Mouse (Mus musculus) neural tube, embryonic 13.5 days (tissue): ENCODE data around the gene Dgat2l6. TPM values are rescaled to one million over a fixed set of nuclear protein-coding genes. Genes with fewer than 3 reads are reported as not detected.
A peak's percentile ranks its signal among the peaks of the same experiment; 100 is the strongest.

ENCODE experiments used
- ATAC-seq: fragments of 200-750 bp; cut with Nextera tagmentation; 2 replicates; pipeline ENCODE4 v1.8.0; 2017; ENCODE audit warnings: low read depth, mild to moderate bottlenecking, moderate TSS enrichment, moderate library complexity
- H3K27ac ChIP-seq: fragments of 300-500 bp; sonication (generic); replicated peaks from 2 replicates; pipeline ENCODE4 v1.5.1; 2015; ENCODE audit warnings: moderate library complexity, mild to moderate bottlenecking, inconsistent platforms
- H3K27me3 ChIP-seq: fragments of 300-500 bp; sonication (generic); 2 replicates; pipeline ENCODE4 v1.6.1; 2015; ENCODE audit warnings: mild to moderate bottlenecking, inconsistent platforms
- H3K36me3 ChIP-seq: fragments of 300-500 bp; sonication (generic); 2 replicates; pipeline ENCODE4 v1.6.1; 2015; ENCODE audit warnings: mild to moderate bottlenecking, inconsistent platforms
- H3K4me1 ChIP-seq: fragments of 300-500 bp; sonication (generic); replicated peaks from 2 replicates; pipeline ENCODE4 v1.6.1; 2015; ENCODE audit warnings: inconsistent platforms
- H3K4me2 ChIP-seq: fragments of 300-500 bp; sonication (generic); 2 replicates; pipeline ENCODE4 v1.6.1; 2015; ENCODE audit warnings: inconsistent platforms, mild to moderate bottlenecking, moderate library complexity
- H3K4me3 ChIP-seq: fragments of 300-500 bp; sonication (generic); 2 replicates; pipeline ENCODE4 v1.5.1; 2015; ENCODE audit warnings: mild to moderate bottlenecking, inconsistent platforms
- H3K9ac ChIP-seq: fragments of 300-500 bp; sonication (generic); 2 replicates; pipeline ENCODE4 v1.6.1; 2015; ENCODE audit warnings: moderate library complexity, mild to moderate bottlenecking, inconsistent platforms
- H3K9me3 ChIP-seq: fragments of 300-500 bp; sonication (generic); 2 replicates; pipeline ENCODE4 v1.6.1; 2016; ENCODE audit warnings: inconsistent platforms
- WGBS: fragments of 180-500 bp; shearing (Covaris S2); methylation state at CpG from one replicate; pipeline ENCODE4 v1.1.7; 2015; 5-methylcytosine and 5-hydroxymethylcytosine counted together
- polyA plus RNA-seq: library from polyadenylated mRNA; unstranded; fragments of >200 nt; fragmentation: Nextera tagmentation; extraction: Ambion mirVana; gene quantifications from 2 replicates; pipeline ENCODE4 v1.2.1, GENCODE M21; 2015

Dgat2l6 gene
- not detected in 2 replicates for polyA plus RNA-seq

DNA sequence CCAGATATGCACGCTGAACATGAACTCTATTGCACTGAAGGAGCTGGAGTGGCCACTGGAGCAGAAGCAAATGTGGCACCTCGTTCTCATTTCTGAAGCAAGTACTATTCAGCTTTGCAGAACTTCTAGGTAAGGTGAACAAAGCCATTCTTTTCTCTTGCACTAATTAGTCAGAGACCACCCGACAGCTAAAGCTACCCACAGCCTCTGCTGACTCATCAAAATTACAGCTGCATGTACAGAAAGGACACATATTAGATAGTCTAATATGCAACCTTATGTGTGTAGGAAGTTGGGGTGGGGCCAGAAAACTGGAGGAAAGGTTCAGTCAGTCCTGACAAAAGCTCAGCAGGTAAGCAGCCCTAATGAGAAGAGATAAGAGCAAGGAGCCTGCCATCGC is at the start of gene Dgat2l6:
TSS of gene Dgat2l6 (plus strand) at position 368 of the 400 bp plus-strand sequence.
- no peak for ATAC-seq
- Histone ChIP-seq H3K4me1 (no peaks in the 10 kb centered on the region), H3K9me3 (no peaks in the 10 kb centered on the region), H3K4me2 (no peak within 1 kb of the TSS), H3K9ac (no peak within 1 kb of the TSS), H3K36me3 (no peaks in the 10 kb centered on the region), H3K27me3 (peaks cover 4% of the 10 kb centered on the region), H3K27ac (no peak within 1 kb of the TSS), H3K4me3 (no peak within 1 kb of the TSS)
- WGBS, result 89% methylated on average over 4 of the region's 4 CpGs

DNA sequence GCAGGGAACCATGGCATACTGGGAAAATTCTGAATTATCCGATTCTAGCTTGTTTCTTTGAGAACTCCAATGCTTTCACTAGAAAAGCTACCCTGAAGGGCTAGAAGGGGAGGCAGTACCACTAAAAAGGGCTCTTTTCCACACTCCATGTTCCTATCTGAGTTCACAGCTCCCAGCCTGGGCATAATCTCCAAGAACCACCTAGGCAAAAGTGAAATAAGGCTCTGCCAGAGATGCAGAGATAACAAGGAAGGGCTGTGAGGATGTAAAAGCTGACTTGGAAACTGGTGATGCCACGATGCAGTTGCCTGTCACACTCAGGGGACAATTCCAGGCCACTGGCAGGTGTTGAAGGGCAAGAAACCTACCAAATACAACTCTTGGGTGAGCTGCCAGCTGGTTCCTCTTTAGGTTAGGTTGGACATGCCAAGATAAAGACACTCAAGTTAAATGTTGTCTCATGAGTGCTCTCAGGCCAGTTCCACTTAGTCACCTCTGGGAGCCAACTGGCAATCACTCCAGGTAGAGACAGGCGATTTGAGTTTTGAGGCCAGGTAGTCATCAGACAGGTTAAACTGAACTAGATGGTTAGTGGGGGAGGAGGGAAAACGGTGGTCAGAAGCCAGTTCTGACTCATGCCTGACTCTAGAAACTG is 48.9 kb upstream of the Dgat2l6 start:
- no peak overlapping the region for H3K27ac ChIP-seq
- peaks cover 27% of the 10 kb centered on the region for H3K27me3 ChIP-seq
- no peaks in the 10 kb centered on the region for H3K9me3 ChIP-seq
- H3K4me2 ChIP-seq, result no peak overlapping the region
- H3K36me3 ChIP-seq, result no peaks in the 10 kb centered on the region
- WGBS, result 69% methylated on average over 4 of the region's 4 CpGs
- H3K4me1 ChIP-seq, result no peaks in the 10 kb centered on the region
- ATAC-seq, result no peak
- H3K4me3 ChIP-seq, result no peak overlapping the region
- no peak overlapping the region for H3K9ac ChIP-seq

DNA sequence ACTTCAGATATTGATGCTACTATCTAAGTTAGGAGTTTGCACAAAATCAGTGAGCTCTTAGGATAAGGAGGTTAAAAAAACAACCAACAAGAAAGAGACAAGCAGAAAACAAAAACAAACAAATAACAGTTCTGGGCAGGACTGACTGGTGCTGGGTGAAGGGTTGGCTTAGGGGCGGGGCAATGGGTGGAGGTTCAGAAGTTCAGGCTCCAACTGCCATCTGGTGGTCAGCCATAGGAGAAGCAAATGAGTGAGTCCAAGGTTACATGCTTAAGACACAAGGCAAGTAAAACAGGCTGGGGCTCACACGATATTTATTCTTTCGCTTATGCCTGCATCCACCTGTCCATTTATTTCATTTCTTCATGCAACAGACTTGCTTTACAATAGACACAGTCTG is 44.3 kb upstream of the Dgat2l6 start:
- 41% methylated on average over 3 of the region's 3 CpGs for WGBS

DNA sequence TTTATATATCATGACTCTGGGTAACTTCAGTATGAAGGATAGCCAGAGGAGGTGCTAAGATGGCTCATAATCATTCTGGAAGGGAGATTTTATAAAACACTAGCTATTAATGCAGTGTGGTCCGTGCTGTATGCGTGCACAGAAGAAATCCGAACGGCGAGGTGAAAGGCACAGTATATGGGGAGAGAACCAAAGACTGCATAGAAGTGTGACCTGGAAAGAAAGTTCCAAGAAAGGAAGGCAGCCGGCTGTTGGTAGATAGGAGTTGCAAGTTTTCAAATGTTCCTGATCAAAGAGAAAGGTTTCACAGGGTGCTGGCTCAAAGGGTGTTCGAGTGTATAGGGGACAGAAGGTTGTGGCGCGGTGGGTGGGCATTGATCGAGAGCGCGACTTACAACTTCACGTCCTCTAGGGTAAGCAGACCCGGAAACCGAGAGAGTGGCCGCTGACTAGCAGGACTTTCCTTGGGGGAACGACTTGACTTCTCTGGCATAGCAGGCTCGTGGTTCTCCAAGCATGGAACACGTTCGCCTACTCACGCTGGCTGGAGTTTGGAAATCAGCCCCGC is 31.1 kb upstream of the Dgat2l6 start:
- no peak overlapping the region for H3K9ac ChIP-seq
- peak overlapping the region; percentile 62 for H3K4me3 ChIP-seq
- no peaks in the 10 kb centered on the region for H3K9me3 ChIP-seq
- H3K27me3 ChIP-seq, result peaks cover 22% of the 10 kb centered on the region; the same call in 1 of the 2 replicates
- no peak overlapping the region for H3K27ac ChIP-seq
- WGBS, result 15% methylated on average over 22 of the region's 22 CpGs
- H3K36me3 ChIP-seq, result peaks cover 4% of the 10 kb centered on the region; the same call in 1 of the 2 replicates
- peak; percentile 81 for ATAC-seq
- peak overlapping the region; percentile 68 for H3K4me2 ChIP-seq
- peaks cover 10% of the 10 kb centered on the region for H3K4me1 ChIP-seq

More for the DNA sequence above, 44.3 kb upstream of the Dgat2l6 start:
- no peak overlapping the region for H3K9ac ChIP-seq
- H3K4me2 ChIP-seq, result no peak overlapping the region
- H3K27me3 ChIP-seq, result peaks cover 13% of the 10 kb centered on the region; the same call in 1 of the 2 replicates
- no peak overlapping the region for H3K27ac ChIP-seq
- no peaks in the 10 kb centered on the region for H3K36me3 ChIP-seq
- no peaks in the 10 kb centered on the region for H3K4me1 ChIP-seq
- no peak overlapping the region for H3K4me3 ChIP-seq
- ATAC-seq, result peak; percentile 84; the same call in 1 of the 2 replicates
- no peaks in the 10 kb centered on the region for H3K9me3 ChIP-seq

DNA sequence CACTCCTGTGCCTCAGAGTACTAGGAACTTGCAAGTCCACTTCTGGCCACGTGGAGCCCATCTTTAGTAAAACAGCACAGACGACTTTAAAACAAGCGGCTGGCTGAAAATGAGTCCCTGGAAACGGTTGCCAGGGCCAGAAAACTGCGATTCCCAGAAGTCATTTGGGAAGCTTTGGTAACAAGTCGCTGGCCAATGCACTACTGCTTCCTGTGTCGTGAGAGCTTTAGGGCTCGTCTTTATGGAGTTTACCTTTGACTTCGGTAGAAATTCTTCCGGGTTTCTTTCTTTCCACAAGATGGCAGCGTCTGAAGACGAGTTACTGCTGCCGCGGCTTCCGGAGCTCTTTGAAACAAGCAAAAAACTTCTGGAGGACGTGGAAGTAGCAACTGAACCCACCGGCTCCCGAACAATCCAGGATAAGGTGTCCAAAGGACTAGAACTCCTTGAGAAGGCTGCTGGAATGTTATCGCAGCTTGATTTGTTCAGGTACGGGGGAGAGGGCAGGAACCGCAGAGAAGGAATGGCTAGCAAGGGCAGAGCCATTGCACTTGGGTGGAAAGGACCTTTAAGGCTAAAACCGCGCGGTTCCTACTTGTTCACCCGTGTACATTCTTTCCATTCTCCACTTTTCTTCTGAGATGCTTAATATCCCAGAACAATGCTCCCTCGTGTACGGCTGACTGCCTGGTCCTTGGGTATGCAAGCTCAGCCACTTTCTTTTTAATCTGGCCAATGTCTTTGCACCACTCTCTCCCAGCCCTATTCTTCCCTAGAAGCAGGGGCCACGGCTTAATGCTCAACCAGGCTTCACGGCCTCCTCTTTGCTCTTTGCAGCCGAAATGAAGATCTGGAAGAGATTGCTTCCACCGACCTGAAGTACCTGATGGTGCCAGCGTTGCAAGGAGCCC is 30.3 kb upstream of the Dgat2l6 start, which contains the start of gene Igbp1:
TSS of gene Igbp1 (plus strand) at position 224 of the 911 bp plus-strand sequence.
- Histone ChIP-seq H3K27me3 (peaks cover 18% of the 10 kb centered on the region; the same call in 1 of the 2 replicates), H3K9ac (peak within 1 kb of the TSS; percentile 71), H3K36me3 (peaks cover 4% of the 10 kb centered on the region; the same call in 1 of the 2 replicates), H3K4me3 (peak within 1 kb of the TSS; percentile 62), H3K9me3 (no peaks in the 10 kb centered on the region), H3K4me2 (peak within 1 kb of the TSS; percentile 68), H3K4me1 (peaks cover 10% of the 10 kb centered on the region), H3K27ac (no peak within 1 kb of the TSS; the same call in 1 of the 2 replicates)
- peak; percentile 99 for ATAC-seq
- WGBS, result 19% methylated on average over 32 of the region's 32 CpGs

DNA sequence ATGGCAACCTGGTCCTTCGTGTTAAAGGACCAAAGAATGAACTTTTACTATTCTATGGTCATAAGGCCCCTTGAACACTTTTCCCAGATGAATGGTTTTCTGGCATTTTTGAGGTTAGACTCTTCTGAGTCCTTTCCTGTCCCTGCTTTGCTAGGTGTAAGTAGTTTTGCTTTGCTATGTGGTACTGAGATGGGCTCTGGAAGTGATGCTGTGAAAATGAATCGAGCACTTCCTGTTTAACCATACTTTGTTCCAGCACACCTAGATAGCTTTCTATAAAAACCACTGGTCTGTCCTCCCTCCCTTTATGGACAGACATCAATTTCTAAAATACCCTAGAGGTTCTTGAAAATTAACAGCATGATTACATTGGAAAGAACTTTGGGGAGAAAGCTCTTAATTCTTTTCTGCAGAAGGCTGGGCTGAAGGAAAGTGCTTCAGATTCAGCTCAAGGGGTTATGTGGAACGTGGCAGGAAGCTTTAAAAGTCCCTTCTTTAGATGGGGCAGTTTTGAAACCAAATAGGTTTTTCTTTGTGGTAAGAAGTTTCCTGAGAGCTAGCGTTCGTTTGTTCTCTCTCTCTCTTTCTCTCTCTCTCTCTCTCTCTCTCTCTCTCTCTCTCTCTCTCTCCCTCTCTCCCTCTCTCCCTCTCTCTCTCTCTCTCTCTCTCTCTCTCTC is 20.3 kb upstream of the Dgat2l6 start:
- 84% methylated on average over 5 of the region's 5 CpGs for WGBS
- Histone ChIP-seq H3K36me3 (peaks cover 16% of the 10 kb centered on the region), H3K9ac (no peak overlapping the region), H3K27ac (no peak overlapping the region), H3K4me2 (no peak overlapping the region), H3K4me3 (no peak overlapping the region), H3K9me3 (no peaks in the 10 kb centered on the region), H3K27me3 (peaks cover 21% of the 10 kb centered on the region; the same call in 1 of the 2 replicates), H3K4me1 (no peaks in the 10 kb centered on the region)
- ATAC-seq, result no peak

DNA sequence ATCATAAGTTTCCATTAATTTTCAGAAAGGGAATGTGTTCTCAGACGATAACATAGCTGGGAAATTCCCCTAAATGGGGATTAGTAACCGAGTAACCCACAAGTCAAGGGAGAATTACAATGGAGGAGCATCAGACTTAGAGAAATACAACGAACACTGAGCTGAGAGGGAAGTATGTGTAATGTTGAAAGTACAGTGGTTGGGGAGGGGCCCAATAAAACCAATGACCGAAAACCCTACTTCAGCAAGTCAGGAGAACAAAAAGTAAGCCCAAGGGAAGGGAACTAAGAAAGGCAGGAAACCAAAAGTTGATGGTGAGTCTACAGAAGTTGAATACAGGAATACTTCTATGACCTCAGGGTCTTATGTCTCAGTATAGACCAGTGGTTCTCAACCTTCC is 16.5 kb upstream of the Dgat2l6 start:
- Histone ChIP-seq H3K4me3 (no peak overlapping the region), H3K9me3 (no peaks in the 10 kb centered on the region), H3K4me1 (no peaks in the 10 kb centered on the region), H3K36me3 (peaks cover 16% of the 10 kb centered on the region), H3K9ac (no peak overlapping the region), H3K27me3 (peaks cover 17% of the 10 kb centered on the region), H3K27ac (no peak overlapping the region), H3K4me2 (no peak overlapping the region)
- ATAC-seq, result no peak
- 92% methylated on average over 4 of the region's 4 CpGs for WGBS

DNA sequence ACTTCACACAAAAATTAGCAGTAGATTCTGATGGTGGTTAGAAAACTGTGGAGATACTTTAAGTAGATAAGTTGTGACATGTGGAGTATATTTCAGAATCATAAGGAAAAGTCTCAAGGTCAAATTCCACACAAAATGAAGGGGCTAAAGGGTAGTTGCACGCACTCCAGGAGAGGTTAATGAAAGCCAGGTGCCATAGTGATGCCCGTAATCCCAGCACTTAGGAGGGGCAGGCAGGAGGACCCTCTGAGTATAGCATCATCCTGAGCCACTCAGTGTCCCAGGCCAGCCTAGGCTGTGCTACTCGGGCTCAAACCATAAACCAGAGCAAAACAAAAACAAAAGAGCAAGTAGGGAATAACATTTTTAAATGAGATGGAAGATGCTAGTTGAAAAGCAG is 14.7 kb upstream of the Dgat2l6 start:
- Histone ChIP-seq H3K27ac (no peak overlapping the region), H3K27me3 (peaks cover 6% of the 10 kb centered on the region), H3K4me1 (no peaks in the 10 kb centered on the region), H3K4me3 (no peak overlapping the region), H3K4me2 (no peak overlapping the region), H3K36me3 (peaks cover 16% of the 10 kb centered on the region), H3K9me3 (no peaks in the 10 kb centered on the region), H3K9ac (no peak overlapping the region)
- WGBS, result 87% methylated on average over 3 of the region's 3 CpGs
- no peak for ATAC-seq

DNA sequence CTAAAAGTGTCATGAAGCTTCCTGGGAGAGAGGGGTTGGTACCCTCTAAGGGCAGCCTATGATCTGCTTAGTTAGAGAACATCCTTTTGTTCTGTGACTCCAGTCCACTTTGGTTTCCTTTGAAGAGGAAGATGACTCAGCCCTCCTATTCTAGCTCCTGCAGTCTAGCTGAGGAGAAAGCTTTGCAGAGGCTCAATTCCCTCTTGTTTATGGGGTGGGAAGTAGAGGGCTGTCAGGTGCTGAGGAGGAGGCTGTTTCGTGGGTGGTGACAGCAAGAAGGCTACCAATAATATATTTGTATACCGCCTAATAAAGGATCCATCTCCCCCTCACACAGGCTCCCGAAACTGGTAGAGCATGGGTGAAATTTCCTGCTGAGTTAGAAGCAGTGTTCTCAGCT is 8.0 kb upstream of the Dgat2l6 start:
- Histone ChIP-seq H3K4me1 (no peaks in the 10 kb centered on the region), H3K4me3 (no peak overlapping the region), H3K4me2 (no peak overlapping the region), H3K27ac (no peak overlapping the region), H3K27me3 (peaks cover 4% of the 10 kb centered on the region; the same call in 1 of the 2 replicates), H3K36me3 (peaks cover 19% of the 10 kb centered on the region; the same call in 1 of the 2 replicates), H3K9me3 (no peaks in the 10 kb centered on the region), H3K9ac (no peak overlapping the region)
- ATAC-seq, result no peak
- 80% methylated on average over 3 of the region's 3 CpGs for whole genome bisulfite sequencing

DNA sequence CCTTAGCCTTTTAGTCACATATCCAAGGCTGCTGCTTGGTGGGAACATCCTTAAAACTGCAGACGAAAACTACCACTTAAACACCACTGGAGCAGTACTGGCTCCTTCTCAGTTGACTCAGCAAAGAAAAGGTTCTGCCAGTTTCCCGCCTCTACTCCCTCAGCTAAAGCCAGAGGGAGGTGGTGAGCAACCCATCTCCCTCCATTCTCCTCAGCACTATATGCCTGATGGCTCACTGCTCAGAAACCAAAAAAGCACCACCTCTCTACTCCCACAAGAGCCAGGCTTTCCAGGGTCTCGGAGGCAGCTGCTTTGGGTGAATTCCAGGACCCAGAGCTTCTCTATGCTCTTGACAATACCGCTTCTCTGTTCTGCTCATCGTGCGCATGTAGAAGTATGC is 7.0 kb upstream of the Dgat2l6 start:
- Histone ChIP-seq H3K27me3 (peaks cover 4% of the 10 kb centered on the region; the same call in 1 of the 2 replicates), H3K4me1 (no peaks in the 10 kb centered on the region), H3K4me3 (no peak overlapping the region), H3K9me3 (no peaks in the 10 kb centered on the region), H3K27ac (no peak overlapping the region), H3K36me3 (peaks cover 19% of the 10 kb centered on the region; the same call in 1 of the 2 replicates), H3K4me2 (no peak overlapping the region), H3K9ac (no peak overlapping the region)
- WGBS, result 92% methylated on average over 6 of the region's 6 CpGs
- ATAC-seq, result no peak

DNA sequence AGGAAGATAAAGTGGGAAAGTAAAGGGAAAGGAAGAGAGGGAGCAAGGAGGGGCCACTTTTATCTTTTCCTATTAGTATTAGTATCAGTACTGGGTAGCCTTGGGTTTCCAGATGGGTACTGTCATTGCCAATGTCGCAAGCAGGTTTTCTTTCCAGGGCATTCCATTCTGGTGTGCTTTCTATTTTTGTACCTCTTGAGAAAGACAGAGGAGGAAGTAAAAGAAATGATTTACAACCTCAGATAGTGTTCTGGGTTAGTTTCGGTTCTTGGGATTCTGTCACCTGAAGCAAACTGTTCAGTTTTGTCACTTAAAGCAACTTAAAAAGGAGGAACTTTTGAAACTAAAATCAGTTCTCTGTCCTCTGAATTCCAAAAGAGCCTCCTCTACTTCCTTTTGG is 6.1 kb upstream of the Dgat2l6 start:
- H3K4me1 ChIP-seq, result no peaks in the 10 kb centered on the region
- peaks cover 4% of the 10 kb centered on the region; the same call in 1 of the 2 replicates for H3K27me3 ChIP-seq
- ATAC-seq, result no peak
- H3K4me2 ChIP-seq, result no peak overlapping the region
- H3K9ac ChIP-seq, result no peak overlapping the region
- no peaks in the 10 kb centered on the region for H3K9me3 ChIP-seq
- peaks cover 19% of the 10 kb centered on the region; the same call in 1 of the 2 replicates for H3K36me3 ChIP-seq
- H3K27ac ChIP-seq, result no peak overlapping the region
- WGBS, result 91% methylated on average over 2 of the region's 2 CpGs
- H3K4me3 ChIP-seq, result no peak overlapping the region
